Mouse (Mus musculus) adrenal gland, adult 2 months (tissue): ENCODE data around the gene N4bp2l2. TPM values are rescaled to one million over a fixed set of nuclear protein-coding genes. Genes with fewer than 3 reads are reported as not detected.

Experiments
- DNase-seq: peaks from one replicate; pipeline ENCODE4 v3.0.0; 2021
- polyA plus RNA-seq: library from polyadenylated mRNA; depleted of rRNA; stranded (reverse); fragments of >200 nt; gene quantifications from 2 replicates; pipeline ENCODE4 v1.2.3, GENCODE M21; 2012; rRNA removed
- total RNA-seq, 2 experiments: library from RNA; stranded (reverse); gene quantifications; 2 replicates each; pipeline ENCODE4 v1.2.3; 2021

The N4bp2l2 gene
- total and polyA plus RNA-seq, 3 experiments, result 5.3 to 71.4 (median 66.0) TPM

GRCm38 (mm10) chr5:150561783-150562182 lies 104.2 kb downstream of the N4bp2l2 start:
- no peak for DNase-seq

GRCm38 (mm10) chr5:150561376-150561775 lies 104.6 kb downstream of the N4bp2l2 start:
- DNase-seq, result no peak

GRCm38 (mm10) chr5:150560851-150561250 lies 105.1 kb downstream of the N4bp2l2 start:
- no peak for DNase-seq

- DNase-seq, result no peak
Measured at GRCm38 (mm10) chr5:150559519-150560103, 106.4 kb downstream of the N4bp2l2 start.

Other genes starting within 250 kb of the N4bp2l2 start
- gene Zar1l, start 148.0 kb downstream of the N4bp2l2 start, total RNA-seq, result not detected
- not detected in 2 replicates for gene Zar1l, start 148.0 kb downstream of the N4bp2l2 start, polyA plus RNA-seq
- gene Brca2, start 143.6 kb downstream of the N4bp2l2 start, total RNA-seq, result 1 to 10 TPM; 4.2 to 5.7 TPM
- 1.5 and 2.6 TPM in 2 replicates for gene Brca2, start 143.6 kb downstream of the N4bp2l2 start, polyA plus RNA-seq
- gene N4bp2l1, start 69.0 kb downstream of the N4bp2l2 start, total RNA-seq, result 10 to 100 TPM; 28.2 to 32.7 TPM
- 20.1 and 23.7 TPM in 2 replicates for gene N4bp2l1, start 69.0 kb downstream of the N4bp2l2 start, polyA plus RNA-seq
- 10 to 100 TPM; 21.4 to 22.8 TPM for gene Pds5b, start 7.6 kb upstream of the N4bp2l2 start, total RNA-seq
- 1.0 and 1.2 TPM in 2 replicates for gene Pds5b, start 7.6 kb upstream of the N4bp2l2 start, polyA plus RNA-seq